Mouse (Mus musculus) mouse embryonic stem cell (cell line): ENCODE data around the gene Ntng1.

ENCODE experiments used
- in situ Hi-C, 2 experiments: fragments of 300-500 bp; cut with MboI; formaldehyde crosslinking; loops; 1 replicate in 1 of 2; 3 replicates in 1 of 2; pipeline ENCODE4 v1.14.3; 2019 to 2020; ENCODE audit warnings: low sequenced_read_pairs in 2 of 2, low pct_unique_long_range_greater_than_20kb in 1 of 2, mixed read lengths in 1 of 2; ENCODE audit not compliant: unreplicated experiment in 1 of 2

Gene Ntng1

GRCm38 (mm10) chr3:109962631-109963030 lies 181.2 kb downstream of the Ntng1 start:
- in situ Hi-C loops: no loop called here

GRCm38 (mm10) chr3:109942960-109943359 lies 200.9 kb downstream of the Ntng1 start:
- in situ Hi-C loops: no loop called here

DNA sequence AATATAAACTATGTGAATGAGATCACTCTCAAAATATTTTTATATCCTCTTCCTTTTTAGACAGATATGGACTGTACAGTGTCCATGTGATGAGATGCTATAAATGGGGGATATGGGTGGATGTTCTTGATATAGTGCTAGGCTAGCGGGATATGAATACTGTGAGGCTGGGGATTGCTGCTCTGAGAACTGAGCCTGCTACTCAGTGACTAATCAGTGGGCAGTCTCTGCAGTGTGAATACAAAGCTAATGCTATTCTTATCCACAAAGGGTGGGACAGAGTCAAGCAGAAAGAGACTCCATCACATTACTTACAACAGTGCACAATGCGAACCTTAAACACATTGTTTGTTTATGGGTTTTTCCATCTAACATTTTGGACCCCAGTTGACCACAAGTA lies 206.2 kb downstream of the Ntng1 start:
- in situ Hi-C loops: no loop called here

GRCm38 (mm10) chr3:109936275-109936674 lies 207.5 kb downstream of the Ntng1 start:
- in situ Hi-C loops: no loop called here

DNA sequence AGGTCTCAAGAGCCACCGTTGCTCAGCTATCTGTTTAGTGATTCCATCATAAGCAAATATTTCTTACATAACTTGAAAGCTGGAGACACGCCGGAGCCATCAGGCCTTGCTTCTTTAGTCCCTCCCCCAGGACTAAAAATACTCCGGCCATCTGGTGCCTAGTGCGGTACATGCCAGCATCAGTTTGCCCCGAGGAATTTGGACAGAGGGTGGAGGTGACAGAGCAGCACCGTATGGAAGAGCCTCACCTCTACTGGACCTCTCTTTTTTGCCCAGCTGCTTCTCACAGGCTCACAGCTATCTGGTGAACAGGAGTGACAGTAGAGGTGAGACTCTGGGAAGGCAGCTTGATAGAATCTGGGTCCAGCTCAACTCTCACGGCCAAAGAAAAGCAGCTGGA lies 211.6 kb downstream of the Ntng1 start:
- in situ Hi-C loops: no loop called here

- in situ Hi-C loops: no loop called here
Observed at GRCm38 (mm10) chr3:109931021-109931420, 212.8 kb downstream of the Ntng1 start.

GRCm38 (mm10) chr3:109923788-109924187 lies 220.0 kb downstream of the Ntng1 start:
- in situ Hi-C loops: no loop called here

DNA sequence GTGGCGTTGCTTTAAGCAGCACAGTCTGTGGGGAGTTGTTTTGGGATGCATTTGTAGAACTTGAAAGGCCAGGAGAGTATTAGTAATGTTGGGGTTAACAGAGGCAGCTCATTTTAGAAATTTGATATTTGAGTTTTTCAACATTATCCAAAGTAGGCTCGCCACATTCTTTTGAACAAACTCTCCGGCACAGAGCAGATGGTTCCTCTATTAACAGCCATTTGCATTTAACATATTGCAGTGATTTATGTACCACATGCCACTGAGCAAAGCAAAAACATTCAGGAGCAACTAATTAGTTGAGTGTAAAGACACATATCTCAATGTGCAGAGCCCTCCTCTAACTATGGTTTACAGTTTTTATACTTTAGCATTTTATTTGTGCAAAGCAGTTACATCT lies 224.8 kb downstream of the Ntng1 start:
- in situ Hi-C loops: no loop called here

- in situ Hi-C loops: no loop called here
Observed at GRCm38 (mm10) chr3:109917926-109918694, 225.7 kb downstream of the Ntng1 start.

DNA sequence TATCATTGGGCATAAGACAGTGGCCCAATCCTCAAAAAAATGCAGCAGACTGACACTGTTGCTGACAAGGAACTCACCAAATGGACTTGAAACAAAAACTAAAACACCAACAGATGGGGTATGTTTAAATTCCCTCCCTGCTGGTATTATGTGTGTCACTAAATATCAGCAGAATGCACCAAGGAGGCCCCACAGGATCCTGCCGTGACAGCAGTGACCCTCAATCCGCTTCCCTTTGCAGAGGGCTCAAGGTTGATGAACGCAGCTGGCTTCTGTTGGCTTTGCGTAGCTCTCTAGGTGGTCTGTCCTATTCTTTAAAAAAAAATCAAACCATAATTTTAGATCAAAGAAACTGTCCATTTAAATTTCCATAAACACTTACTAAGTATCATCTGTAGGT lies 226.7 kb downstream of the Ntng1 start:
- in situ Hi-C loops: no loop called here

DNA sequence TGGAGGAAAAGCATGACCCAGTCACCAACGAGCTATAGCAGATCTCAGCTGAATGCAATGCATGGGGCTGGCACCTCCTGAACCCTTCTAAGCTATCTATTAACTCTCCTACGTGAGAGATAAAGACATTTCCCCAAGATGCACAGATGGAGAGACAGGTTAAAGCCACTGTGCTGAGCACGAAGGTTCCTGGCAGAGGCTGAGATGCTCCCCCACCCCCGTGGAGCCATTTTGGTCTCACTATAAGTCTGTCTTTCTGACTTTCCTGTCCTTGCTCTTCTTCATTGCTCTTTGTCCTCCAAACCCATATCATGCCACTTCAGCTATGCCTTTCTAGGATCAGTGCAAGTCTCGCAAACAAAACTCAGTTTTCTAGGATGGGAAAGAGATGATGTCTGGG lies 229.6 kb downstream of the Ntng1 start:
- in situ Hi-C loops: no loop called here

GRCm38 (mm10) chr3:109890600-109890999 lies 253.2 kb downstream of the Ntng1 start:
- in situ Hi-C loops: no loop called here

- in situ Hi-C loops: no loop called here
Observed at GRCm38 (mm10) chr3:109885672-109886071, 258.1 kb downstream of the Ntng1 start.

GRCm38 (mm10) chr3:109879061-109879460 lies 264.8 kb downstream of the Ntng1 start:
- in situ Hi-C loops: no loop called here

GRCm38 (mm10) chr3:109871986-109872385 lies 271.8 kb downstream of the Ntng1 start:
- in situ Hi-C loops: no loop called here

DNA sequence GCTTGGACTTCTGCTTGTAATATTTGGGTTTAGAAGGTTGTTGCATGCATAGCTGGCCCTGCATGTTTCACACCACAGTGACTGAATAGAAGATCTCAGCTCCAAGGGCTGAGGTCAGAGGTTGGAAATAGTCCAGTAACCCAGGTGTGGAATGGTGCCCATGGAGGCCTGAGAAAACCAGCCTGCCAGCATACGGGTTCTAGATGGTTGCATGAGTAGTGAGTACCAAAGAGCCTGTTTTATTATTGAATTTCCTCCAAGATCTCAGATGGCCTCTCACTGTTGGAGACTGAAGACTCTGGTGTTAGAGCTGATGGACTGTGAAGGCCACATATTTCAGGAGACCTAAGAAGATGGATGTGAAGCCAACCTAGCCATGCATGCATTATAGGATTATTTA lies 285.5 kb downstream of the Ntng1 start:
- in situ Hi-C loops: no loop called here

DNA sequence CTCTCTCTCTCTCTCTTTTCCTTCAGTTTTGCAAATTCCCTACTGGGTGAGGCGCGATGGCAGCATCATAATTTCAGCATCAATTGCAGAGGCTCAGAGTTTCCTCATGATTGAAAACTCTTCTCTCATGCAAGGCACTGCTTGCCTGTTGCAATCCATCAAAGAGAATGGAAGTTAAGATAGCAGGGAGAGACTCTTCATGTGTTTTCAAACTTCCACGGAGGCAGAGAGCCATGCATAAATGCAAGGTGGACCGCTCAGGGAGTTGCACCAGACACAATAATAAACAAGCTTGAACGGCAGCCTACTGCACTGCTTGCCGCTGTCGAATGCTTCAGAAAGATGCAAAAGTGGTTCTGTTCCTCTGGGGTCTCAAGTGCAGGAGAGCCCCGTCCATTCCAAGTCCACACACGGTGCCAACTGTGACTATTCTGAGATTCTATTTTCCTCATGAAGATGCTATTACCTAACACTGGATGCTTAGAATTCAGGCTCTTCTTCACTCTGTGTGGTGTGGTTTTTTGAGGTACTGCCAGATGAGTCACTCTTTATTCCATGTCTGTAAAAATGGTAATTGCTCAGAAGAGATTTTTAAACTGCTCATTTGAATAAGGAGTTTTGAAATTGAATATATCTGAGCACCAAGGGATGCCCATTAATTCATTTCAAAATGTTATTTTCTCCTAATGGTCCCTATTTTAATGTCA lies 289.2 kb downstream of the Ntng1 start:
- in situ Hi-C loops: no loop called here

DNA sequence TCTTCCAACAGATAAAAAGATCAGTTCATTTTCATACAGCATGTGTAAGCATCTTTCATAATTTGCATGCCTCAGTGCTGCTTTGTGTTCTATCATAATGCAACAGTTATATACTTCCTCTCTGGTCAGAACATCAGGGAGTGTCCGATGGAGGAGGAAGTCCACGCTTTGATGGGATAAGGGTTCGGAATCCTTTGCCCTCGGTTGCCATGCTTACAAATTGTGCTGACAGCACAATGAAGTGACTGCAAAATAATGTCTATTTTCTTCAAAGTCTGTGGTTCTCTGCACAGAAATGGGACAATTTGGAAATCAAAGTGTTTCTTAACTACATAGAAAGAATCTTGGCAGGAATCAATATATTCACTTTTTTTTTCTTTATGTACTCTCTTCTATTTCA lies 297.2 kb downstream of the Ntng1 start:
- in situ Hi-C loops: no loop called here

DNA sequence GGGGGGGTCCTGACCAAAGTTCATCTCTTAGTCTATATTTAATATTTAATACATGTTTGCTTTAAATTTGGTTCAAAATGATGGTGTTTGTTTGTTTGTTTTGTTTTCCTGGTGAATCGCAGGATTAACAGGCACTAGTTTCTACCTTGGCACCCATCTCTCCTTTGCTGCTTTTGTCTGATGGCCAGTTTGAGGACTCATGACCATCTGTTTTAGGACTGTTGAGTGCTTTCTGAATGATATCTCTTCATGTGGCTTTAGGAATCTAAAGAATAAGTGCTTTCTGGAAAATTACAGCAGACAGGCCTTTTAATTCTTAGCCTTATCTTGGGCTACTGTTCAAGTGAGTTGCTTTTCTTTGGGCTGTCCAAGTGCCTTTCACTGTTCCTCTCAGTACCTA lies 318.0 kb downstream of the Ntng1 start:
- in situ Hi-C loops: no loop called here

- in situ Hi-C loops: no loop called here
Observed at GRCm38 (mm10) chr3:109822803-109823474, 320.9 kb downstream of the Ntng1 start.
